Mouse (Mus musculus) kidney, embryonic 14.5 days (tissue): ENCODE data around the gene Lipk. TPM values are rescaled to one million over a fixed set of nuclear protein-coding genes. Genes with fewer than 3 reads are reported as not detected.

Source experiments
- ATAC-seq: fragments of 200-750 bp; cut with Nextera tagmentation; 2 replicates; pipeline ENCODE4 v1.8.0; 2017; ENCODE audit warnings: moderate number of reproducible peaks, mild to moderate bottlenecking, moderate TSS enrichment, moderate library complexity; ENCODE audit not compliant: low FRiP score, low TSS enrichment
- H3K27ac ChIP-seq: fragments of 300-500 bp; sonication (generic); 2 replicates; pipeline ENCODE4 v1.5.1; 2014; ENCODE audit warnings: low read depth, mild to moderate bottlenecking, low read length, moderate library complexity, mixed read lengths
- H3K27me3 ChIP-seq: fragments of 300-500 bp; sonication (generic); 2 replicates; pipeline ENCODE4 v1.6.1; 2014; ENCODE audit warnings: mild to moderate bottlenecking, low read length; ENCODE audit not compliant: control insufficient read depth, insufficient read depth
- H3K36me3 ChIP-seq: fragments of 300-500 bp; sonication (generic); 2 replicates; pipeline ENCODE4 v1.6.1; 2014; ENCODE audit warnings: low read length, mixed read lengths; ENCODE audit not compliant: control insufficient read depth, insufficient read depth
- H3K4me1 ChIP-seq: fragments of 300-500 bp; sonication (generic); 2 replicates; pipeline ENCODE4 v1.6.1; 2014; ENCODE audit warnings: low read length, mixed read lengths; ENCODE audit not compliant: control insufficient read depth, insufficient read depth
- H3K4me2 ChIP-seq: fragments of 300-500 bp; sonication (generic); replicated peaks from 2 replicates; pipeline ENCODE4 v1.6.1; 2014; ENCODE audit warnings: low read depth, mild to moderate bottlenecking, low read length
- H3K4me3 ChIP-seq: fragments of 300-500 bp; sonication (generic); 2 replicates; pipeline ENCODE4 v1.5.1; 2014; ENCODE audit warnings: mild to moderate bottlenecking, low read length
- H3K9ac ChIP-seq: fragments of 300-500 bp; sonication (generic); 2 replicates; pipeline ENCODE4 v1.6.1; 2014; ENCODE audit warnings: low read depth, mild to moderate bottlenecking, low read length, moderate library complexity
- H3K9me3 ChIP-seq: fragments of 300-500 bp; sonication (generic); 2 replicates; pipeline ENCODE4 v1.6.1; 2016; ENCODE audit warnings: low read length; ENCODE audit not compliant: control insufficient read depth
- WGBS: fragments of 180-500 bp; shearing (Covaris S2); extraction: QIAGEN DNeasy Blood & Tissue Kit; methylation state at CpG from one replicate; pipeline ENCODE4 v1.1.7; 2014; 5-methylcytosine and 5-hydroxymethylcytosine counted together
- polyA plus RNA-seq: library from polyadenylated mRNA; unstranded; fragments of >200 nt; fragmentation: Nextera tagmentation; extraction: Ambion mirVana; gene quantifications from 2 replicates; pipeline ENCODE4 v1.2.1, GENCODE M21; 2014

Gene Lipk
- polyA plus RNA-seq, 1 experiment from 2014 or later: not detected

- Histone ChIP-seq H3K27ac (no peak overlapping the region), H3K4me1 (no peaks in the 10 kb centered on the region), H3K9me3 (no peaks in the 10 kb centered on the region), H3K27me3 (no peaks in the 10 kb centered on the region), H3K36me3 (no peaks in the 10 kb centered on the region), H3K9ac (no peak overlapping the region), H3K4me2 (no peak overlapping the region), H3K4me3 (no peak overlapping the region)
- ATAC-seq: no peak
- 83% methylated on average over 3 of the region's 3 CpGs for WGBS
These were observed 43.4 kb downstream of the Lipk start for GRCm38 (mm10) chr19:34051502-34051901.

- H3K9ac ChIP-seq: no peak overlapping the region
- H3K4me2 ChIP-seq: no peak overlapping the region
- no peak overlapping the region for H3K27ac ChIP-seq
- WGBS: 51% methylated on average over 1 of the region's 1 CpGs
- H3K27me3 ChIP-seq: no peaks in the 10 kb centered on the region
- no peaks in the 10 kb centered on the region for H3K4me1 ChIP-seq
- H3K4me3 ChIP-seq: no peak overlapping the region
- H3K36me3 ChIP-seq: no peaks in the 10 kb centered on the region
- no peak for ATAC-seq
- H3K9me3 ChIP-seq: no peaks in the 10 kb centered on the region
These were observed 55.5 kb downstream of the Lipk start for GRCm38 (mm10) chr19:34063547-34063946.

GRCm38 (mm10) chr19:34064059-34064458 lies 56.0 kb downstream of the Lipk start:
- 92% methylated on average over 4 of the region's 4 CpGs for WGBS
- no peaks in the 10 kb centered on the region for H3K27me3 ChIP-seq
- H3K4me2 ChIP-seq: no peak overlapping the region
- no peak overlapping the region for H3K4me3 ChIP-seq
- no peak overlapping the region for H3K27ac ChIP-seq
- H3K9me3 ChIP-seq: no peaks in the 10 kb centered on the region
- H3K36me3 ChIP-seq: no peaks in the 10 kb centered on the region
- H3K9ac ChIP-seq: no peak overlapping the region
- no peak for ATAC-seq
- no peaks in the 10 kb centered on the region for H3K4me1 ChIP-seq

GRCm38 (mm10) chr19:34066779-34067472 lies 58.8 kb downstream of the Lipk start, which contains the start of gene Lipn:
Lipn (plus strand) TSS chr19:34067358.
- no peak within 1 kb of the TSS for H3K4me2 ChIP-seq
- no peak for ATAC-seq
- 86% methylated on average over 9 of the region's 9 CpGs for WGBS

GRCm38 (mm10) chr19:34074239-34074638 lies 66.1 kb downstream of the Lipk start:
- H3K4me1 ChIP-seq: no peaks in the 10 kb centered on the region
- ATAC-seq: no peak
- H3K27me3 ChIP-seq: no peaks in the 10 kb centered on the region
- H3K27ac ChIP-seq: no peak overlapping the region
- H3K36me3 ChIP-seq: no peaks in the 10 kb centered on the region
- no peak overlapping the region for H3K9ac ChIP-seq
- no peak overlapping the region for H3K4me2 ChIP-seq
- H3K4me3 ChIP-seq: no peak overlapping the region
- no peaks in the 10 kb centered on the region for H3K9me3 ChIP-seq

More at GRCm38 (mm10) chr19:34066779-34067472, 58.8 kb downstream of the Lipk start, which contains the start of gene Lipn:
- Histone ChIP-seq H3K9ac (no peak within 1 kb of the TSS), H3K27me3 (no peaks in the 10 kb centered on the region), H3K27ac (no peak within 1 kb of the TSS), H3K9me3 (no peaks in the 10 kb centered on the region), H3K4me3 (no peak within 1 kb of the TSS), H3K4me1 (no peaks in the 10 kb centered on the region), H3K36me3 (no peaks in the 10 kb centered on the region)

GRCm38 (mm10) chr19:34078130-34078529 lies 70.0 kb downstream of the Lipk start:
- H3K9me3 ChIP-seq: no peaks in the 10 kb centered on the region
- no peaks in the 10 kb centered on the region for H3K36me3 ChIP-seq
- ATAC-seq: no peak
- no peak overlapping the region for H3K4me2 ChIP-seq
- no peaks in the 10 kb centered on the region for H3K4me1 ChIP-seq
- no peak overlapping the region for H3K4me3 ChIP-seq
- H3K27ac ChIP-seq: no peak overlapping the region
- H3K9ac ChIP-seq: no peak overlapping the region
- WGBS: 67% methylated on average over 2 of the region's 2 CpGs
- H3K27me3 ChIP-seq: no peaks in the 10 kb centered on the region

GRCm38 (mm10) chr19:34089011-34089680 lies 81.1 kb downstream of the Lipk start:
- 80% methylated on average over 3 of the region's 3 CpGs for WGBS
- Histone ChIP-seq H3K9me3 (no peaks in the 10 kb centered on the region), H3K4me1 (no peaks in the 10 kb centered on the region), H3K36me3 (no peaks in the 10 kb centered on the region), H3K27ac (no peak overlapping the region), H3K4me3 (no peak overlapping the region), H3K9ac (no peak overlapping the region), H3K4me2 (no peak overlapping the region), H3K27me3 (no peaks in the 10 kb centered on the region)
- ATAC-seq: no peak

- no peaks in the 10 kb centered on the region for H3K36me3 ChIP-seq
- no peak overlapping the region for H3K4me2 ChIP-seq
- no peaks in the 10 kb centered on the region for H3K27me3 ChIP-seq
- 85% methylated on average over 5 of the region's 5 CpGs for WGBS
- H3K27ac ChIP-seq: no peak overlapping the region
- H3K4me1 ChIP-seq: no peaks in the 10 kb centered on the region
- no peaks in the 10 kb centered on the region for H3K9me3 ChIP-seq
- ATAC-seq: no peak
- H3K9ac ChIP-seq: no peak overlapping the region
- H3K4me3 ChIP-seq: no peak overlapping the region
These were observed 87.3 kb downstream of the Lipk start for GRCm38 (mm10) chr19:34095381-34095780.

GRCm38 (mm10) chr19:34096228-34096627 lies 88.1 kb downstream of the Lipk start:
- H3K4me3 ChIP-seq: no peak overlapping the region
- H3K4me2 ChIP-seq: no peak overlapping the region
- ATAC-seq: no peak
- WGBS: 89% methylated on average over 1 of the region's 1 CpGs
- H3K27ac ChIP-seq: no peak overlapping the region
- H3K9me3 ChIP-seq: no peaks in the 10 kb centered on the region
- no peaks in the 10 kb centered on the region for H3K27me3 ChIP-seq
- H3K9ac ChIP-seq: no peak overlapping the region
- H3K4me1 ChIP-seq: no peaks in the 10 kb centered on the region
- H3K36me3 ChIP-seq: no peaks in the 10 kb centered on the region
